ENCODE assay signal across 23 mouse cellular contexts in genomic region chr16:16566786-16567185, GRCm38 (mm10). TPM values are rescaled to one million over a fixed set of nuclear protein-coding genes. Genes with fewer than 3 reads are reported as not detected.
DNase-seq lines count a peak whose midpoint lies in the region; ATAC-seq and TF ChIP-seq lines count a peak whose summit lies in the region.
"Had no signal": no experiment of that assay in that cellular context is flagged by ENCODE, and none has a peak within 500 bp of the region (broad histone marks: within the 10 kb centered on the region; RNA-seq: fewer than 3 reads in every experiment).

No protein-coding gene starts in this region.

- H3K36me3 ChIP-seq in intestine, postnatal 0 days (ENCODE audit: control insufficient read depth, insufficient read depth), result no peaks in the 10 kb centered on the region
- no peaks in the 10 kb centered on the region for H3K36me3 ChIP-seq in small intestine, adult 2 months (ENCODE audit: control insufficient read depth, insufficient read depth, low read length)
- H3K36me3 ChIP-seq in heart, embryonic 11.5 days (ENCODE audit: control insufficient read depth, insufficient read depth, low read length), result no peaks in the 10 kb centered on the region
- H3K36me3 ChIP-seq: embryonic facial prominence, embryonic 15.5 days; forebrain, embryonic 10.5 days; G1E; heart, embryonic 13.5 days; hindbrain, embryonic 12.5 days had no signal

- no peaks in the 10 kb centered on the region for H3K27me3 ChIP-seq in intestine, postnatal 0 days (replicated peaks; ENCODE audit: control insufficient read depth, insufficient read depth, low read length)
- H3K27me3 ChIP-seq in small intestine, adult 2 months (ENCODE audit: control insufficient read depth, insufficient read depth, low read length), result no peaks in the 10 kb centered on the region
- H3K27me3 ChIP-seq in heart, embryonic 11.5 days (ENCODE audit: control insufficient read depth, insufficient read depth, low read length), result no peaks in the 10 kb centered on the region
- H3K27me3 ChIP-seq: CH12.LX; embryonic facial prominence, embryonic 15.5 days; heart, embryonic 13.5 days; hindbrain, embryonic 12.5 days had no signal

- TF ChIP-seq CTCF in intestine, postnatal 0 days (IDR thresholded peaks at IDR 0.05; ENCODE audit: low read depth), result no peak
- no peak for TF ChIP-seq CTCF in small intestine, adult 2 months (IDR thresholded peaks at IDR 0.05; ENCODE audit: extremely low read depth, insufficient read length, insufficient replicate concordance, low read depth, low read length)

- 0 out of 2 replicates have a peak, but pooled peaks cover 3% of the 10 kb centered on the region for H3K4me1 ChIP-seq in intestine, postnatal 0 days (replicated peaks; ENCODE audit: control insufficient read depth, insufficient read depth, low read length)
- H3K4me1 ChIP-seq in small intestine, adult 2 months (ENCODE audit: control insufficient read depth, insufficient read depth, insufficient read length, low read length), result peaks cover 4% of the 10 kb centered on the region; the same call in 1 of the 2 replicates
- 0 out of 2 replicates have a peak, but pooled peaks cover 3% of the 10 kb centered on the region for H3K4me1 ChIP-seq in heart, embryonic 11.5 days (ENCODE audit: control insufficient read depth, insufficient read depth, low read length)
- H3K4me1 ChIP-seq: embryonic facial prominence, embryonic 15.5 days; forebrain, embryonic 10.5 days; hindbrain, embryonic 12.5 days had no signal

- H3K9ac ChIP-seq in intestine, postnatal 0 days (ENCODE audit: low read depth, low read length), result 0 out of 2 replicates have a peak overlapping the region, but pooled peaks have one; percentile 7
- no peak overlapping the region for H3K9ac ChIP-seq in heart, embryonic 11.5 days (ENCODE audit: low read depth, low read length)
- H3K9ac ChIP-seq: embryonic facial prominence, embryonic 15.5 days; heart, embryonic 13.5 days; hindbrain, embryonic 12.5 days had no signal

- peak overlapping the region; percentile 70 for H3K27ac ChIP-seq in intestine, postnatal 0 days (ENCODE audit: low read depth, low read length)
- H3K27ac ChIP-seq in small intestine, adult 2 months (ENCODE audit: insufficient read depth, low read depth, low read length), result peak overlapping the region; percentile 50
- no peak overlapping the region for H3K27ac ChIP-seq in heart, embryonic 11.5 days (ENCODE audit: low read depth, low read length)
- H3K27ac ChIP-seq: embryonic facial prominence, embryonic 15.5 days; forebrain, embryonic 10.5 days; heart, embryonic 13.5 days; hindbrain, embryonic 12.5 days had no signal

- 45% methylated on average over 1 of the region's 1 CpGs for WGBS in intestine, postnatal 0 days
- 37% methylated on average over 1 of the region's 1 CpGs for WGBS in small intestine, adult 2 months
- 71% methylated on average over 1 of the region's 1 CpGs for WGBS in heart, embryonic 11.5 days (ENCODE audit: insufficient replicate concordance)

- no peak overlapping the region for H3K4me3 ChIP-seq in intestine, postnatal 0 days (ENCODE audit: low read depth, low read length)
- no peak overlapping the region for H3K4me3 ChIP-seq in small intestine, adult 2 months (ENCODE audit: low read depth, low read length)
- H3K4me3 ChIP-seq in heart, embryonic 11.5 days (ENCODE audit: low read depth, low read length), result no peak overlapping the region
- H3K4me3 ChIP-seq: embryonic facial prominence, embryonic 15.5 days; erythroblast, embryonic 14.5 days; forebrain, embryonic 10.5 days; gastrocnemius, adult 2 months; heart, embryonic 13.5 days; hindbrain, embryonic 12.5 days had no signal

- ATAC-seq in intestine, postnatal 0 days, result no peak
- no peak for ATAC-seq in heart, embryonic 11.5 days (replicated peaks; ENCODE audit: insufficient number of reproducible peaks, low FRiP score, low TSS enrichment)
- ATAC-seq: forebrain, embryonic 14.5 days; hindbrain, embryonic 16.5 days had no signal

- peak; percentile 52 for DNase-seq in ES-CJ7 (ENCODE audit: low read depth, low spot score)
- peak; percentile 65 for DNase-seq in Muller cell, postnatal 12 days (ENCODE audit: inconsistent ontology term)
- DNase-seq in thymus, postnatal 4 days, result no peak
- DNase-seq: adrenal gland, adult 2 months; adrenal gland, postnatal 25 days; cerebellum, adult 2 months; cerebellum, postnatal 10 days; embryo, embryonic 11 days; gastrocnemius, postnatal 25 days; heart, postnatal 4 days had no signal

- H3K4me2 ChIP-seq in intestine, postnatal 0 days (replicated peaks; ENCODE audit: low read depth), result no peak overlapping the region
- no peak overlapping the region for H3K4me2 ChIP-seq in heart, embryonic 11.5 days
- H3K4me2 ChIP-seq: embryonic facial prominence, embryonic 15.5 days; heart, embryonic 13.5 days; hindbrain, embryonic 12.5 days had no signal

- TF ChIP-seq POLR2A in small intestine, adult 2 months (IDR thresholded peaks at IDR 0.05; ENCODE audit: low read depth, low read length), result no peak

- no peaks in the 10 kb centered on the region for H3K9me3 ChIP-seq in intestine, postnatal 0 days (ENCODE audit: control insufficient read depth)
- no peaks in the 10 kb centered on the region for H3K9me3 ChIP-seq in heart, embryonic 11.5 days (replicated peaks; ENCODE audit: control insufficient read depth, low read length)
- H3K9me3 ChIP-seq: embryonic facial prominence, embryonic 15.5 days; forebrain, embryonic 10.5 days; G1E; heart, embryonic 13.5 days; hindbrain, embryonic 12.5 days had no signal

RNA-seq across cellular contexts. Expression of gene Fgd4, which starts 33.6 kb away (rescaled TPM):
- polyA plus RNA-seq in intestine, postnatal 0 days (2015; fragmentation: Nextera tagmentation; extraction: Ambion mirVana), result 6.9 and 8.7 TPM in 2 replicates
- 6.0 and 10.3 TPM in 2 replicates for polyA plus RNA-seq in small intestine, adult 2 months (2012; rRNA removed)
- polyA plus RNA-seq in heart, embryonic 11.5 days (2014; fragmentation: Nextera tagmentation; extraction: Ambion mirVana), result 9.2 and 11.3 TPM in 2 replicates
- polyA plus RNA-seq: erythroblast, embryonic 14.5 days had no signal
